Mouse (Mus musculus) embryonic facial prominence, embryonic 15.5 days (tissue): ENCODE measurements at regions not wholly inside any gene's neighbourhood (a gene's known extent, or its start where the extent isn't known, plus 50 kb on each side); places are given as distances from the start of the nearest gene placed in this dataset.
A peak's percentile ranks its signal among the peaks of the same experiment; 100 is the strongest.

Source experiments
- ATAC-seq: fragments of 200-750 bp; cut with Nextera tagmentation; 2 replicates; pipeline ENCODE4 v1.8.0; 2017; ENCODE audit warnings: low read depth, moderate TSS enrichment; ENCODE audit not compliant: insufficient number of reproducible peaks, low FRiP score, low TSS enrichment
- H3K27ac ChIP-seq: fragments of 300-500 bp; sonication (generic); replicated peaks from 2 replicates; pipeline ENCODE4 v1.5.1; 2015; ENCODE audit warnings: mild to moderate bottlenecking, inconsistent platforms
- H3K27me3 ChIP-seq: fragments of 300-500 bp; sonication (generic); 2 replicates; pipeline ENCODE4 v1.6.1; 2015; ENCODE audit warnings: inconsistent platforms
- H3K36me3 ChIP-seq: fragments of 300-500 bp; sonication (generic); 2 replicates; pipeline ENCODE4 v1.6.1; 2015; ENCODE audit warnings: mild to moderate bottlenecking, inconsistent platforms
- H3K4me1 ChIP-seq: fragments of 300-500 bp; sonication (generic); 2 replicates; pipeline ENCODE4 v1.6.1; 2015; ENCODE audit warnings: inconsistent platforms
- H3K4me2 ChIP-seq: fragments of 300-500 bp; sonication (generic); replicated peaks from 2 replicates; pipeline ENCODE4 v1.6.1; 2015; ENCODE audit warnings: mild to moderate bottlenecking, inconsistent platforms
- H3K4me3 ChIP-seq: fragments of 300-500 bp; sonication (generic); replicated peaks from 2 replicates; pipeline ENCODE4 v1.5.1; 2015; ENCODE audit warnings: mild to moderate bottlenecking, inconsistent platforms
- H3K9ac ChIP-seq: fragments of 300-500 bp; sonication (generic); 2 replicates; pipeline ENCODE4 v1.6.1; 2015; ENCODE audit warnings: inconsistent platforms
- H3K9me3 ChIP-seq: fragments of 300-500 bp; sonication (generic); replicated peaks from 2 replicates; pipeline ENCODE4 v1.6.1; 2016; ENCODE audit warnings: inconsistent platforms
- WGBS: fragments of 180-500 bp; shearing (Covaris S2); methylation state at CpG from one replicate; pipeline ENCODE4 v1.1.7; 2015; 5-methylcytosine and 5-hydroxymethylcytosine counted together

DNA sequence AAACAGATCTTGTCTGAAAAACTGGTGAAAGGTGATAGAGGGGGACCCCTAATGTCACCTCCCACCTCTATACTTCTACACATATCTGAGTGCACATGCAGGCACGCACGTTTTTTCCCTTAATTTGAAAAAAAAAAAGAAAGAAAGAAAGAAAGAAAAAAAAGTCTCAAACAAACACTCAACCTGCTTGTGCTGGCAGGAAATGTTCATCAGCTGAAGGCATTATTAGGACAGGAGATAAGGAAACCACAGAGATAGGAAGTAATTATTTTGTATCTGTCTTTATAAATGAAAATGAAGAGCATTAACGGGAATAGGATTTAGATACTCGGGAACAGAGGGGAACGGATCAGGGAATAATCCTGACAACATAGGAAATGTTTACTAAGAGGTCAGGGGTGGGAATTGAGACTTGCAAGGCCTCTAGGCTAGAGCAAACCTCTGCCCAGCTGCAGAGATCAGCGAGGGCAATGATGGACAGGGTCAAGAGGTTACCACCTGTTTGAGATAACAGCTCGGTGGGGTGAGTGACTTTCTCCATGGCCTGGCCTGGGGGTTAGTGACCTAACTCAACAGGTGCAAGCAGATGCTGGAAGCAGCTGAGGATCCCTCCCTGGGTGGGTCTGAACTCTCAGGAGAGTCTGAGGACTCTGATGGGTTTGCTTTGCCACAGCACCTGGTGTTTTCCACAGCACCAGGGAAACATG lies 129.7 kb upstream of the Cadm1 start:
- H3K4me3 ChIP-seq: no peak overlapping the region
- WGBS: 23% methylated on average over 7 of the region's 7 CpGs
- no peak overlapping the region for H3K27ac ChIP-seq
- H3K27me3 ChIP-seq: peaks cover 47% of the 10 kb centered on the region
- 0 out of 2 replicates have a peak, but pooled peaks cover 6% of the 10 kb centered on the region for H3K4me1 ChIP-seq
- ATAC-seq: no peak
- no peaks in the 10 kb centered on the region for H3K9me3 ChIP-seq
- H3K9ac ChIP-seq: no peak overlapping the region
- H3K36me3 ChIP-seq: no peaks in the 10 kb centered on the region
- H3K4me2 ChIP-seq: no peak overlapping the region

GRCm38 (mm10) chr9:47401511-47401910 lies 128.5 kb upstream of the Cadm1 start:
- Histone ChIP-seq H3K4me2 (no peak overlapping the region), H3K27me3 (peaks cover 53% of the 10 kb centered on the region), H3K27ac (no peak overlapping the region), H3K4me3 (no peak overlapping the region), H3K4me1 (peaks cover 7% of the 10 kb centered on the region), H3K36me3 (no peaks in the 10 kb centered on the region), H3K9ac (no peak overlapping the region), H3K9me3 (no peaks in the 10 kb centered on the region)
- WGBS: 66% methylated on average over 11 of the region's 11 CpGs
- no peak for ATAC-seq

- H3K36me3 ChIP-seq: no peaks in the 10 kb centered on the region
- peaks cover 17% of the 10 kb centered on the region for H3K4me1 ChIP-seq
- H3K4me3 ChIP-seq: no peak overlapping the region
- H3K9me3 ChIP-seq: no peaks in the 10 kb centered on the region
- no peak overlapping the region for H3K4me2 ChIP-seq
- no peak for ATAC-seq
- H3K27me3 ChIP-seq: peaks cover 59% of the 10 kb centered on the region
- H3K9ac ChIP-seq: no peak overlapping the region
- 81% methylated on average over 11 of the region's 11 CpGs for WGBS
- no peak overlapping the region for H3K27ac ChIP-seq
Observed at GRCm38 (mm10) chr9:47403317-47403716, 126.7 kb upstream of the Cadm1 start.

DNA sequence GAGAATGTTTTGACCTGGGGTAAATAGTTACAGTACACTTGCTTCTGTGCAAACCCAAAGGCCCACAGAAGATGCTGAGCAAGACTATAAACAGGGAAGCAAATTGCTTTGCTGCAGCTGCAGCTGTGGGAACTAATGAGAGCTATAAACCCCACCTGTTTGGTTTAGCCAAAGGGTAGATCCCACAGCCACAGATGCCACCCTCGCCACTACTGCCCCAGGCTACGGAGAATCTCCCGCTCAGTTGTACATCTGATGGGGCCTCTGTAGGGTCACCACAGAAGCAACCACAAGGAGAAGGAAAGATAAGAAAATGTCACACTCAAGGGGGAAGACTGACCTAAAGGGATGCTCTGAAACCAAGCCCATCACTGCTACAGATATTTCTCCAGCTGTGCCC lies 125.2 kb upstream of the Cadm1 start:
- Histone ChIP-seq H3K4me2 (no peak overlapping the region), H3K4me1 (peaks cover 17% of the 10 kb centered on the region), H3K36me3 (no peaks in the 10 kb centered on the region), H3K9me3 (no peaks in the 10 kb centered on the region), H3K4me3 (no peak overlapping the region), H3K27me3 (peaks cover 58% of the 10 kb centered on the region), H3K27ac (no peak overlapping the region), H3K9ac (no peak overlapping the region)
- no peak for ATAC-seq
- WGBS: 39% methylated on average over 3 of the region's 3 CpGs

DNA sequence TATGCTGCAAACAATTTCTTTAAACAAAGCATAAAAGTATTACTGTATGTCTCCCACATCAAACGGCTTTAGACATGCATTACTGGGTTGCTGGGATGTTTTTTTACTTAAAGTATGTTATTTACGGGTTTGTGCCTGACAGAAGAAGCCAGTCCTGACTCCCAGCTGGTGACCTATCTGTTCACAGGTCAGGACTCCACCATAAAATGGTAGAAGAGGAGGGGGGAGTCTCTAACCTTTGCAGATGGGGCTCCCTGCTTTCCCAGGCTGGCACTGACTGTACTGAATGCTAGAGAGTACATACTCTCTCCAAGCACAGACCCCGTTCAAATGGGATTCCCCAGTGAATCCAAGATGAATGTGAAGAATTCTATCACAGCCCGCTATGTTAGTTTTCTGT lies 124.4 kb upstream of the Cadm1 start:
- no peak overlapping the region for H3K4me3 ChIP-seq
- peaks cover 55% of the 10 kb centered on the region for H3K27me3 ChIP-seq
- no peak overlapping the region for H3K9ac ChIP-seq
- H3K27ac ChIP-seq: no peak overlapping the region
- WGBS: 38% methylated on average over 4 of the region's 4 CpGs
- peaks cover 17% of the 10 kb centered on the region for H3K4me1 ChIP-seq
- H3K4me2 ChIP-seq: no peak overlapping the region
- no peaks in the 10 kb centered on the region for H3K9me3 ChIP-seq
- no peak for ATAC-seq
- H3K36me3 ChIP-seq: no peaks in the 10 kb centered on the region

GRCm38 (mm10) chr9:47407007-47407670 lies 122.8 kb upstream of the Cadm1 start:
- Histone ChIP-seq H3K4me3 (no peak overlapping the region), H3K9ac (no peak overlapping the region), H3K9me3 (no peaks in the 10 kb centered on the region), H3K36me3 (no peaks in the 10 kb centered on the region), H3K27me3 (peaks cover 58% of the 10 kb centered on the region), H3K4me2 (no peak overlapping the region), H3K4me1 (peaks cover 17% of the 10 kb centered on the region), H3K27ac (no peak overlapping the region)
- WGBS: 13% methylated on average over 7 of the region's 7 CpGs
- peak; percentile 77 for ATAC-seq

GRCm38 (mm10) chr9:47408061-47408460 lies 121.9 kb upstream of the Cadm1 start:
- Histone ChIP-seq H3K9ac (no peak overlapping the region), H3K36me3 (no peaks in the 10 kb centered on the region), H3K4me3 (no peak overlapping the region), H3K27ac (no peak overlapping the region), H3K4me1 (peaks cover 17% of the 10 kb centered on the region), H3K9me3 (no peaks in the 10 kb centered on the region), H3K4me2 (no peak overlapping the region), H3K27me3 (peaks cover 49% of the 10 kb centered on the region)
- 55% methylated on average over 4 of the region's 4 CpGs for WGBS
- no peak for ATAC-seq

DNA sequence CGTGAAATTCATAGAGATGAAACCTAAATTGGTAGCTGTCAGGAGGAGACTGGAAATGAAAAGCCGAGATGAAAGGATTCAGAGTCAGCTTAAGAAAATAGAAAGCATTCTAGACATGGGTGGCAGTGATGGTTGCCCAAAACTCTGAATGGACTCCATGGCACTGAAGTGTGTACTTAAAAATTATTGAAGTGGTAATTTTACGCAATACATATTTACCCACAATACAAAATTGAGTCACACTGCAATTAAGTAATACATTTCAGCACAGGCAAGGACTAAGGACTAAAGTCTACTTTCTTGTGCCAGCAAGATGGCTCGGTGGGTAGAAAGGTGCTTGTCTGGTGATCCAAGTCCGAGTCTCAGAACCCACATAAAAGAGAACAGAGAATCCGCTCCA lies 120.4 kb upstream of the Cadm1 start:
- ATAC-seq: no peak
- no peak overlapping the region for H3K4me3 ChIP-seq
- WGBS: 73% methylated on average over 6 of the region's 6 CpGs
- H3K9me3 ChIP-seq: no peaks in the 10 kb centered on the region
- H3K27ac ChIP-seq: no peak overlapping the region
- H3K9ac ChIP-seq: no peak overlapping the region
- peaks cover 10% of the 10 kb centered on the region for H3K4me1 ChIP-seq
- H3K27me3 ChIP-seq: peaks cover 36% of the 10 kb centered on the region
- no peaks in the 10 kb centered on the region for H3K36me3 ChIP-seq
- H3K4me2 ChIP-seq: no peak overlapping the region

DNA sequence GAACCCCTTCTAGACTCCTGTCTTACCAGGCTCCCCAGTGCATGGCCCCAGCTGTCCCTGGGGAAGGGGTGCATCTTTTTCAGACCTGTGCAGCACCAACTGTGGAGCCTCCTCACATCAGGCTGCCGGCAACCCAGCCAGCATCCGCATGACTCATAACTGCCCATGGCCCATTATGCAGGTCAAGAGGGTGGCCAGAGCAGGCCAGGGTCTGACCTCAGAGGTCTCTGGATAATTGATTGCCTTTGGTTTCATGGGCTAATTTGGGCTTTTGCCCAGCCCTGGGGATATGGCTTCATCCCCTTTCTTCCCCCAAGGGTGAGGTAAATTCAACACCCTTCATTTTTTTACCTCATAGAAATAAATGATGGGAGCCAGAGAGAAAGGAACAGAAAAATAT lies 117.2 kb upstream of the Cadm1 start:
- no peak for ATAC-seq
- Histone ChIP-seq H3K9ac (no peak overlapping the region), H3K36me3 (no peaks in the 10 kb centered on the region), H3K4me1 (no peaks in the 10 kb centered on the region), H3K9me3 (no peaks in the 10 kb centered on the region), H3K4me2 (no peak overlapping the region), H3K27ac (no peak overlapping the region), H3K27me3 (peaks cover 25% of the 10 kb centered on the region), H3K4me3 (no peak overlapping the region)
- WGBS: 47% methylated on average over 2 of the region's 2 CpGs

- WGBS: 78% methylated on average over 8 of the region's 8 CpGs
- no peak overlapping the region for H3K4me2 ChIP-seq
- no peaks in the 10 kb centered on the region for H3K4me1 ChIP-seq
- H3K9me3 ChIP-seq: no peaks in the 10 kb centered on the region
- no peak overlapping the region for H3K9ac ChIP-seq
- H3K27ac ChIP-seq: no peak overlapping the region
- H3K27me3 ChIP-seq: peaks cover 18% of the 10 kb centered on the region
- no peaks in the 10 kb centered on the region for H3K36me3 ChIP-seq
- ATAC-seq: no peak
- H3K4me3 ChIP-seq: no peak overlapping the region
Observed at GRCm38 (mm10) chr9:47414350-47414988, 115.5 kb upstream of the Cadm1 start.

DNA sequence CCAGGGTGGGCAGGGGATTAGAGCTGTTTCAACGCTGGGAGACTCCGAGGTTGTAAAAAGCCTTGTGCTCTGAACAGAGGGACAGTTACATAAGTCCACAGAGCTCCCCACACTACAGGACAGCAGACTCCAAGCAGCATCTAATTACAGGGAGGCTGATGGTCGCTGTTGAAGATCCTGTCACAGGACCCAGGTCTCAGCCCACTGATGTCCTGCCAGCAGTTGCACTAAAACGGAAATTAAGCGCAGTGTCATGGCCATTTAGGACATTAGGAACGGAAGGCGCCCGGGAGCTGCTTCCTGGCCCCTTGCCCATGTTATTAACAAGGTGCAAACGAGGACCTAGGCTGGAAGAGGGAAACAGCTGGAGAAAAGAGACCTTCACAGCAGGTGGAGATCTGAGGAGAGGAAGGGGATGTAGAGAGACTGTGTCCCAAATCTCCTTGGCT lies 107.8 kb upstream of the Cadm1 start:
- Histone ChIP-seq H3K4me1 (peaks cover 4% of the 10 kb centered on the region; the same call in 1 of the 2 replicates), H3K9me3 (no peaks in the 10 kb centered on the region), H3K27me3 (no peaks in the 10 kb centered on the region), H3K4me2 (no peak overlapping the region), H3K36me3 (no peaks in the 10 kb centered on the region), H3K27ac (no peak overlapping the region), H3K4me3 (no peak overlapping the region), H3K9ac (no peak overlapping the region)
- WGBS: 27% methylated on average over 9 of the region's 9 CpGs
- ATAC-seq: no peak
